Mouse (Mus musculus) heart, embryonic 15.5 days (tissue): ENCODE data around the gene Gipc3. TPM values are rescaled to one million over a fixed set of nuclear protein-coding genes. Genes with fewer than 3 reads are reported as not detected.

Experiments used
- ATAC-seq: fragments of 200-750 bp; cut with Nextera tagmentation; replicated peaks from 2 replicates; pipeline ENCODE4 v1.8.0; 2017; ENCODE audit warnings: low read depth, moderate TSS enrichment; ENCODE audit not compliant: insufficient number of reproducible peaks, insufficient read depth, low FRiP score
- H3K27ac ChIP-seq: fragments of 300-500 bp; sonication (generic); 2 replicates; pipeline ENCODE4 v1.5.1; 2015; ENCODE audit warnings: mild to moderate bottlenecking, inconsistent platforms
- H3K27me3 ChIP-seq: fragments of 300-500 bp; sonication (generic); 2 replicates; pipeline ENCODE4 v1.6.1; 2015; ENCODE audit warnings: inconsistent platforms
- H3K36me3 ChIP-seq: fragments of 300-500 bp; sonication (generic); 2 replicates; pipeline ENCODE4 v1.6.1; 2015; ENCODE audit warnings: mild to moderate bottlenecking, inconsistent platforms
- H3K4me1 ChIP-seq: fragments of 300-500 bp; sonication (generic); replicated peaks from 2 replicates; pipeline ENCODE4 v1.6.1; 2015; ENCODE audit warnings: inconsistent platforms
- H3K4me2 ChIP-seq: fragments of 300-500 bp; sonication (generic); 2 replicates; pipeline ENCODE4 v1.6.1; 2015; ENCODE audit warnings: inconsistent platforms, mild to moderate bottlenecking, moderate library complexity
- H3K4me3 ChIP-seq: fragments of 300-500 bp; sonication (generic); 2 replicates; pipeline ENCODE4 v1.5.1; 2015; ENCODE audit warnings: mild to moderate bottlenecking, inconsistent platforms
- H3K9ac ChIP-seq: fragments of 300-500 bp; sonication (generic); 2 replicates; pipeline ENCODE4 v1.6.1; 2015; ENCODE audit warnings: mild to moderate bottlenecking, inconsistent platforms
- H3K9me3 ChIP-seq: fragments of 300-500 bp; sonication (generic); replicated peaks from 2 replicates; pipeline ENCODE4 v1.6.1; 2016; ENCODE audit warnings: inconsistent platforms
- WGBS: fragments of 180-500 bp; shearing (Covaris S2); methylation state at CpG from one replicate; pipeline ENCODE4 v1.1.7; 2015; ENCODE audit warnings: mixed read lengths; 5-methylcytosine and 5-hydroxymethylcytosine counted together
- polyA plus RNA-seq: library from polyadenylated mRNA; unstranded; fragments of >200 nt; fragmentation: Nextera tagmentation; extraction: Ambion mirVana; gene quantifications from 2 replicates; pipeline ENCODE4 v1.2.1, GENCODE M21; 2015

Gipc3 gene
- polyA plus RNA-seq, 1 experiment from 2014 or later: not detected

- H3K4me2 ChIP-seq: no peak overlapping the region
These were observed 23.6 kb upstream of the Gipc3 start for GRCm38 (mm10) chr10:81366477-81367206.

GRCm38 (mm10) chr10:81365672-81366476, 22.8 kb upstream of the Gipc3 start, which contains the start of gene 4930404N11Rik:
TSS of gene 4930404N11Rik (minus strand) at chr10:81365816.
- Histone ChIP-seq H3K36me3 (peaks cover 42% of the 10 kb centered on the region), H3K4me3 (peak within 1 kb of the TSS; percentile 46), H3K9ac (peak within 1 kb of the TSS; percentile 57), H3K27me3 (no peaks in the 10 kb centered on the region), H3K4me2 (peak within 1 kb of the TSS; percentile 83), H3K27ac (peak within 1 kb of the TSS; percentile 93), H3K4me1 (peaks cover 60% of the 10 kb centered on the region), H3K9me3 (no peaks in the 10 kb centered on the region)
- WGBS: 28% methylated on average over 12 of the region's 12 CpGs
- no peak for ATAC-seq

More at GRCm38 (mm10) chr10:81366477-81367206, 23.6 kb upstream of the Gipc3 start:
- ATAC-seq: no peak
- Histone ChIP-seq H3K36me3 (peaks cover 50% of the 10 kb centered on the region), H3K9ac (no peak overlapping the region), H3K9me3 (no peaks in the 10 kb centered on the region), H3K4me1 (peaks cover 52% of the 10 kb centered on the region), H3K4me3 (no peak overlapping the region), H3K27me3 (no peaks in the 10 kb centered on the region), H3K27ac (peak overlapping the region; percentile 93)
- 69% methylated on average over 6 of the region's 6 CpGs for WGBS

GRCm38 (mm10) chr10:81365073-81365472, 22.0 kb upstream of the Gipc3 start:
- H3K36me3 ChIP-seq: peaks cover 34% of the 10 kb centered on the region

GRCm38 (mm10) chr10:81364666-81365065, 21.6 kb upstream of the Gipc3 start:
- H3K27me3 ChIP-seq: no peaks in the 10 kb centered on the region
- peaks cover 30% of the 10 kb centered on the region for H3K36me3 ChIP-seq
- peak overlapping the region; percentile 83 for H3K4me2 ChIP-seq
- H3K9me3 ChIP-seq: no peaks in the 10 kb centered on the region
- WGBS: 14% methylated on average over 28 of the region's 28 CpGs
- peaks cover 72% of the 10 kb centered on the region for H3K4me1 ChIP-seq
- H3K4me3 ChIP-seq: peak overlapping the region; percentile 46
- ATAC-seq: no peak
- H3K9ac ChIP-seq: peak overlapping the region; percentile 57
- H3K27ac ChIP-seq: peak overlapping the region; percentile 93; the same call in 1 of the 2 replicates

More at GRCm38 (mm10) chr10:81365073-81365472, 22.0 kb upstream of the Gipc3 start:
- H3K9me3 ChIP-seq: no peaks in the 10 kb centered on the region
- H3K4me3 ChIP-seq: peak overlapping the region; percentile 46
- no peak for ATAC-seq
- H3K9ac ChIP-seq: peak overlapping the region; percentile 57; the same call in 1 of the 2 replicates
- H3K4me1 ChIP-seq: peaks cover 68% of the 10 kb centered on the region
- H3K27me3 ChIP-seq: no peaks in the 10 kb centered on the region
- H3K27ac ChIP-seq: peak overlapping the region; percentile 93
- H3K4me2 ChIP-seq: peak overlapping the region; percentile 83
- WGBS: 36% methylated on average over 4 of the region's 4 CpGs

- Histone ChIP-seq H3K4me1 (peaks cover 82% of the 10 kb centered on the region), H3K4me3 (peak overlapping the region; percentile 46), H3K27me3 (no peaks in the 10 kb centered on the region), H3K4me2 (peak overlapping the region; percentile 83), H3K9ac (peak overlapping the region; percentile 57), H3K36me3 (peaks cover 20% of the 10 kb centered on the region), H3K27ac (peak overlapping the region; percentile 93), H3K9me3 (no peaks in the 10 kb centered on the region)
- peak; percentile 67 for ATAC-seq
- 10% methylated on average over 54 of the region's 54 CpGs for WGBS
These were observed 20.6 kb upstream of the Gipc3 start for GRCm38 (mm10) chr10:81363436-81364346.

- no peak for ATAC-seq
- peak overlapping the region; percentile 83 for H3K4me2 ChIP-seq
- peaks cover 8% of the 10 kb centered on the region for H3K36me3 ChIP-seq
- peak overlapping the region; percentile 57; the same call in 1 of the 2 replicates for H3K9ac ChIP-seq
- H3K4me1 ChIP-seq: peaks cover 94% of the 10 kb centered on the region
- peak overlapping the region; percentile 93 for H3K27ac ChIP-seq
- H3K9me3 ChIP-seq: no peaks in the 10 kb centered on the region
- WGBS: 53% methylated on average over 12 of the region's 12 CpGs
- peak overlapping the region; percentile 46; the same call in 1 of the 2 replicates for H3K4me3 ChIP-seq
- H3K27me3 ChIP-seq: no peaks in the 10 kb centered on the region
These were observed 19.4 kb upstream of the Gipc3 start for GRCm38 (mm10) chr10:81362336-81362949.

GRCm38 (mm10) chr10:81360721-81361120, 17.7 kb upstream of the Gipc3 start:
- 54% methylated on average over 8 of the region's 8 CpGs for WGBS
- peaks cover 88% of the 10 kb centered on the region for H3K4me1 ChIP-seq
- H3K27me3 ChIP-seq: no peaks in the 10 kb centered on the region
- H3K9ac ChIP-seq: no peak overlapping the region
- H3K27ac ChIP-seq: 0 out of 2 replicates have a peak overlapping the region, but pooled peaks have one; percentile 2
- H3K4me3 ChIP-seq: no peak overlapping the region
- H3K4me2 ChIP-seq: 0 out of 2 replicates have a peak overlapping the region, but pooled peaks have one; percentile 2
- no peak for ATAC-seq
- no peaks in the 10 kb centered on the region for H3K9me3 ChIP-seq
- H3K36me3 ChIP-seq: no peaks in the 10 kb centered on the region

- peaks cover 71% of the 10 kb centered on the region for H3K4me1 ChIP-seq
These were observed 15.8 kb upstream of the Gipc3 start for GRCm38 (mm10) chr10:81358841-81359240.

GRCm38 (mm10) chr10:81358209-81358608, 15.1 kb upstream of the Gipc3 start:
- peak overlapping the region; percentile 78 for H3K27ac ChIP-seq
- no peak for ATAC-seq
- H3K36me3 ChIP-seq: no peaks in the 10 kb centered on the region
- H3K4me1 ChIP-seq: peaks cover 64% of the 10 kb centered on the region
- H3K9me3 ChIP-seq: no peaks in the 10 kb centered on the region
- H3K27me3 ChIP-seq: no peaks in the 10 kb centered on the region
- H3K4me2 ChIP-seq: peak overlapping the region; percentile 98
- peak overlapping the region; percentile 95 for H3K4me3 ChIP-seq
- WGBS: 14% methylated on average over 4 of the region's 4 CpGs
- peak overlapping the region; percentile 95 for H3K9ac ChIP-seq

More at GRCm38 (mm10) chr10:81358841-81359240, 15.8 kb upstream of the Gipc3 start:
- H3K4me3 ChIP-seq: peak overlapping the region; percentile 95
- H3K4me2 ChIP-seq: peak overlapping the region; percentile 98
- no peaks in the 10 kb centered on the region for H3K9me3 ChIP-seq
- 63% methylated on average over 1 of the region's 1 CpGs for WGBS
- no peak for ATAC-seq
- no peaks in the 10 kb centered on the region for H3K36me3 ChIP-seq
- no peaks in the 10 kb centered on the region for H3K27me3 ChIP-seq
- H3K27ac ChIP-seq: peak overlapping the region; percentile 78
- H3K9ac ChIP-seq: 0 out of 2 replicates have a peak overlapping the region, but pooled peaks have one; percentile 95
